Mouse (Mus musculus) myocyte (in vitro differentiated cells): Measurements from ENCODE around the gene Gm17364. TPM values are rescaled to one million over a fixed set of nuclear protein-coding genes. Genes with fewer than 3 reads are reported as not detected.

Experiments used
- H3K27me3 ChIP-seq: one replicate; pipeline ENCODE4 v1.6.1; 2011; ENCODE audit not compliant: control insufficient read depth, insufficient read depth, insufficient read length
- H3K36me3 ChIP-seq: one replicate; pipeline ENCODE4 v1.6.1; 2011; ENCODE audit not compliant: control insufficient read depth, insufficient read depth
- H3K4me2 ChIP-seq: one replicate; pipeline ENCODE4 v1.6.1; 2011; ENCODE audit warnings: low read depth, control low read depth
- H3K4me3 ChIP-seq: one replicate; pipeline ENCODE4 v1.5.1; 2011; ENCODE audit warnings: mild to moderate bottlenecking, control low read depth, moderate library complexity
- H3K79me2 ChIP-seq: one replicate; pipeline ENCODE4 v1.6.1; 2011; ENCODE audit not compliant: control insufficient read depth, insufficient read depth
- H3ac ChIP-seq: one replicate; pipeline ENCODE4 v1.6.1; 2011; ENCODE audit not compliant: control insufficient read depth, insufficient read length
- CEBPB ChIP-seq: IDR thresholded peaks from 2 replicates; pipeline ENCODE4 v1.6.1; 2011; ENCODE audit warnings: mild to moderate bottlenecking, moderate library complexity; ENCODE audit not compliant: poor library complexity, insufficient read depth, severe bottlenecking
- E2F4 ChIP-seq: IDR thresholded peaks from one replicate; pipeline ENCODE4 v1.6.1; 2011; ENCODE audit warnings: mild to moderate bottlenecking, control low read depth, moderate library complexity; ENCODE audit not compliant: insufficient read depth
- MAX ChIP-seq: IDR thresholded peaks from one replicate; pipeline ENCODE4 v1.6.1; 2011; ENCODE audit warnings: low read depth, mild to moderate bottlenecking, control low read depth
- MYOD1 ChIP-seq, 3 experiments: IDR thresholded peaks; one replicate each; pipeline ENCODE4 v1.6.1; 2011; ENCODE audit warnings: control low read depth in 2 of 3, low read depth in 2 of 3, mild to moderate bottlenecking in 2 of 3, moderate library complexity in 1 of 3; ENCODE audit not compliant: insufficient read length in 2 of 3, control insufficient read depth in 1 of 3
- MYOG ChIP-seq, 3 experiments: IDR thresholded peaks; one replicate each; pipeline ENCODE4 v1.6.1; 2011; ENCODE audit warnings: control low read depth in 2 of 3, low read depth in 2 of 3, mild to moderate bottlenecking in 2 of 3; ENCODE audit not compliant: insufficient read length in 2 of 3, control insufficient read depth in 1 of 3, insufficient read depth in 1 of 3
- POLR2A ChIP-seq: IDR thresholded peaks from one replicate; pipeline ENCODE4 v1.6.1; 2011; ENCODE audit warnings: low read depth, mild to moderate bottlenecking, control low read depth, moderate library complexity; ENCODE audit not compliant: insufficient read length
- POLR2AphosphoS2 ChIP-seq: IDR thresholded peaks from one replicate; pipeline ENCODE4 v1.6.1; 2011; ENCODE audit warnings: low read depth, control low read depth; ENCODE audit not compliant: insufficient read length
- REST ChIP-seq: IDR thresholded peaks from one replicate; pipeline ENCODE4 v1.6.1; 2011; ENCODE audit warnings: mild to moderate bottlenecking, control low read depth, moderate library complexity; ENCODE audit not compliant: insufficient read depth, insufficient read length
- SRF ChIP-seq: IDR thresholded peaks from one replicate; pipeline ENCODE4 v1.6.1; 2011; ENCODE audit warnings: low read depth; ENCODE audit not compliant: control insufficient read depth, insufficient read length
- TCF12 ChIP-seq: IDR thresholded peaks from one replicate; pipeline ENCODE4 v1.6.1; 2011; ENCODE audit warnings: mild to moderate bottlenecking, control low read depth; ENCODE audit not compliant: poor library complexity, insufficient read depth, severe bottlenecking
- TCF3 ChIP-seq: IDR thresholded peaks from one replicate; pipeline ENCODE4 v1.6.1; 2011; ENCODE audit warnings: low read depth, control low read depth; ENCODE audit not compliant: insufficient read length
- USF1 ChIP-seq: IDR thresholded peaks from one replicate; pipeline ENCODE4 v1.6.1; 2011; ENCODE audit warnings: low read depth, mild to moderate bottlenecking, control low read depth, moderate library complexity
- polyA plus RNA-seq: library from polyadenylated mRNA; unstranded; fragments of >200 nt; fragmentation: generic; extraction: Trizol; gene quantifications from one replicate; pipeline ENCODE4 v1.2.1, GENCODE M21; 2012; ENCODE audit warnings: missing spikeins

Gm17364 gene
- polyA plus RNA-seq, 1 experiment = not detected

GRCm38 (mm10) chr13:41298996-41299395, 25.2 kb upstream of the Gm17364 start:
- TF ChIP-seq TCF3 (no peak), REST (no peak), POLR2AphosphoS2 (no peak), TCF12 (no peak), SRF (no peak), CEBPB (no peak), MYOG (IDR thresholded peaks at IDR 0.05; ENCODE audit: control insufficient read depth in 1 of 3, insufficient read depth in 1 of 3, insufficient read length in 2 of 3, low read depth in 2 of 3) (no peak), E2F4 (no peak), USF1 (no peak), MAX (no peak), POLR2A (no peak), MYOD1 (IDR thresholded peaks at IDR 0.05; ENCODE audit: control insufficient read depth in 1 of 3, insufficient read length in 2 of 3, low read depth in 2 of 3) (no peak)
- Histone ChIP-seq H3ac (no peak overlapping the region), H3K36me3 (no peaks in the 10 kb centered on the region), H3K4me2 (no peak overlapping the region), H3K4me3 (no peak overlapping the region), H3K79me2 (no peaks in the 10 kb centered on the region), H3K27me3 (no peaks in the 10 kb centered on the region)

- no peak for TF ChIP-seq MAX
- no peak for TF ChIP-seq POLR2A
- no peak for TF ChIP-seq POLR2AphosphoS2
- TF ChIP-seq E2F4 = no peak
- TF ChIP-seq SRF = no peak
- TF ChIP-seq CEBPB = no peak
- no peak for TF ChIP-seq REST
- no peak for TF ChIP-seq USF1
- TF ChIP-seq TCF12 = no peak
- no peak for TF ChIP-seq MYOD1 (IDR thresholded peaks at IDR 0.05; ENCODE audit: control insufficient read depth in 1 of 3, insufficient read length in 2 of 3, low read depth in 2 of 3)
- no peak for TF ChIP-seq MYOG (IDR thresholded peaks at IDR 0.05; ENCODE audit: control insufficient read depth in 1 of 3, insufficient read depth in 1 of 3, insufficient read length in 2 of 3, low read depth in 2 of 3)
- Histone ChIP-seq H3K27me3 (no peaks in the 10 kb centered on the region), H3ac (no peak overlapping the region), H3K36me3 (no peaks in the 10 kb centered on the region), H3K79me2 (no peaks in the 10 kb centered on the region), H3K4me2 (no peak overlapping the region), H3K4me3 (no peak overlapping the region)
Measured at GRCm38 (mm10) chr13:41298533-41298932, 24.8 kb upstream of the Gm17364 start.

- no peak for TF ChIP-seq E2F4
- TF ChIP-seq POLR2AphosphoS2 = no peak
- no peak for TF ChIP-seq CEBPB
- no peak for TF ChIP-seq TCF3
- no peak for TF ChIP-seq MYOD1 (IDR thresholded peaks at IDR 0.05; ENCODE audit: control insufficient read depth in 1 of 3, insufficient read length in 2 of 3, low read depth in 2 of 3)
- no peaks in the 10 kb centered on the region for H3K36me3 ChIP-seq
- H3ac ChIP-seq = no peak overlapping the region
- no peak overlapping the region for H3K4me2 ChIP-seq
- no peak overlapping the region for H3K4me3 ChIP-seq
- no peaks in the 10 kb centered on the region for H3K79me2 ChIP-seq
- no peaks in the 10 kb centered on the region for H3K27me3 ChIP-seq
Measured at GRCm38 (mm10) chr13:41296396-41296795, 22.6 kb upstream of the Gm17364 start.

- Histone ChIP-seq H3K4me2 (no peak overlapping the region), H3ac (no peak overlapping the region), H3K36me3 (no peaks in the 10 kb centered on the region), H3K79me2 (no peaks in the 10 kb centered on the region), H3K4me3 (no peak overlapping the region), H3K27me3 (no peaks in the 10 kb centered on the region)
- no peak for TF ChIP-seq E2F4
- no peak for TF ChIP-seq MYOG (IDR thresholded peaks at IDR 0.05; ENCODE audit: control insufficient read depth in 1 of 3, insufficient read depth in 1 of 3, insufficient read length in 2 of 3, low read depth in 2 of 3)
- TF ChIP-seq REST = no peak
- no peak for TF ChIP-seq POLR2AphosphoS2
- no peak for TF ChIP-seq USF1
- TF ChIP-seq TCF12 = no peak
- no peak for TF ChIP-seq CEBPB
- TF ChIP-seq POLR2A = no peak
- TF ChIP-seq TCF3 = no peak
- no peak for TF ChIP-seq MAX
Measured at GRCm38 (mm10) chr13:41295886-41296285, 22.1 kb upstream of the Gm17364 start.

GRCm38 (mm10) chr13:41293595-41293994, 19.8 kb upstream of the Gm17364 start:
- no peaks in the 10 kb centered on the region for H3K79me2 ChIP-seq

More at GRCm38 (mm10) chr13:41293595-41293994, 19.8 kb upstream of the Gm17364 start:
- Histone ChIP-seq H3K4me3 (no peak overlapping the region), H3K4me2 (no peak overlapping the region), H3ac (no peak overlapping the region), H3K27me3 (no peaks in the 10 kb centered on the region), H3K36me3 (no peaks in the 10 kb centered on the region)
- no peak for TF ChIP-seq POLR2AphosphoS2
- TF ChIP-seq SRF = no peak
- no peak for TF ChIP-seq TCF12
- no peak for TF ChIP-seq E2F4
- no peak for TF ChIP-seq MAX
- TF ChIP-seq POLR2A = no peak
- TF ChIP-seq MYOD1 (IDR thresholded peaks at IDR 0.05; ENCODE audit: control insufficient read depth in 1 of 3, insufficient read length in 2 of 3, low read depth in 2 of 3) = no peak
- TF ChIP-seq MYOG (IDR thresholded peaks at IDR 0.05; ENCODE audit: control insufficient read depth in 1 of 3, insufficient read depth in 1 of 3, insufficient read length in 2 of 3, low read depth in 2 of 3) = no peak
- TF ChIP-seq USF1 = no peak
- TF ChIP-seq TCF3 = no peak
- no peak for TF ChIP-seq REST
- TF ChIP-seq CEBPB = no peak
